Mouse (Mus musculus) brain, embryonic 14.5 days (tissue): ENCODE measurements around the gene Cntnap2. TPM values are rescaled to one million over a fixed set of nuclear protein-coding genes. Genes with fewer than 3 reads are reported as not detected.
"Not testable (repeated sequence)": the region's sequence is repeated elsewhere in the genome, so short reads cannot be mapped to it uniquely, and the experiment has no call there.

Experiments used
- DNase-seq: peaks from one replicate; pipeline ENCODE4 v3.0.0-alpha.2; 2011; ENCODE audit warnings: low read depth
- CTCF ChIP-seq: fragments of 200-500 bp; IDR thresholded peaks from 2 replicates; pipeline ENCODE4 v1.5.1; 2012; ENCODE audit warnings: inconsistent platforms, mild to moderate bottlenecking, moderate library complexity, borderline replicate concordance; ENCODE audit not compliant: insufficient read depth, insufficient read length; ENCODE audit errors: extremely low read depth
- POLR2A ChIP-seq: fragments of 200-500 bp; IDR thresholded peaks from 2 replicates; pipeline ENCODE4 v1.6.1; 2012; ENCODE audit warnings: mild to moderate bottlenecking, inconsistent platforms, borderline replicate concordance; ENCODE audit not compliant: poor library complexity, insufficient read depth, insufficient read length, severe bottlenecking; ENCODE audit errors: extremely low read depth
- polyA plus RNA-seq: library from polyadenylated mRNA; depleted of rRNA; stranded (reverse); fragments of >200 nt; gene quantifications from 2 replicates; pipeline ENCODE4 v1.2.3, GENCODE M21; 2012

Cntnap2 gene
- polyA plus RNA-seq, 1 experiment: 77.9 TPM

- TF ChIP-seq CTCF: no peak
- DNase-seq: peak; percentile 86
These were observed 2213.7 kb downstream of the Cntnap2 start for GRCm38 (mm10) chr6:47272606-47273575.

DNA sequence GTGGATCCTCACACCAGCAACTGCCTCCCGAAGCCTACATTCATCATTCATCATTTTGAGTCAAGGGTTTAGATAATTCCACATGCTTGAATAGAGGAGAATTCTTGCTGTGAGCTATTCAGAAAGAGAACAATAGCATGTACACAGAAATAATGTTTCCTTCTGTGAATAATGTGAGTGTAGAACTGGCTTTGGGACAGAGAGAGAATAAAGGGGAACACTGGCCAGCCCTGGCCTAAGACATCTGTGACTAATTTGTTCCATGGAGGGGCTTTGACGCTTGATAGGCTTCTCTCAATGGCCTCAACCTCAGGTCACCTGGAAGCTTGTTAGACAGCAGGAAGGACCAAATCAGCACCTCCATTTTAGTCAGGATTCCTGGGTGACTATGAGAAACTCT is 2215.9 kb downstream of the Cntnap2 start:
- TF ChIP-seq POLR2A (no peak), CTCF (no peak)
- DNase-seq: peak; percentile 63

DNA sequence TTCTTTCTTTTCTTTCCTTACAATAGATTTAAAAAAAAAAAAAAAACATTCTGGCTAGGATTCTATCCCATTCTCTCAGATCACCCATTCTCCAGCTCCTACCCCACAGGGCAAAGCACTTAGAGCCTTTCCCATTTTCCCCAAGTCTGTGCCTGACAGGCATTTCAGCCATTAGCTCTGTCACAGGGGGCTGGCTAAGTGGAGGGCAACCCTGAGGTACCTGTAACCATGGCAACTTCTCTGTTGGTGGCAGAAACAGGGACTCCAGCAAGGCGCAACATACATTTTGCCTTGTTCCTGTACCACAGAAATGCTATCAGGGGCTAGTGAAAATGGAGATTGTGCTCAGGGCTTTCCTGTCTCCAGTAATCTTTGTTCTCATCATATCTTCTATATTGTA is 2220.0 kb downstream of the Cntnap2 start:
- TF ChIP-seq CTCF: no peak
- TF ChIP-seq POLR2A: no peak
- peak; percentile 91 for DNase-seq

DNA sequence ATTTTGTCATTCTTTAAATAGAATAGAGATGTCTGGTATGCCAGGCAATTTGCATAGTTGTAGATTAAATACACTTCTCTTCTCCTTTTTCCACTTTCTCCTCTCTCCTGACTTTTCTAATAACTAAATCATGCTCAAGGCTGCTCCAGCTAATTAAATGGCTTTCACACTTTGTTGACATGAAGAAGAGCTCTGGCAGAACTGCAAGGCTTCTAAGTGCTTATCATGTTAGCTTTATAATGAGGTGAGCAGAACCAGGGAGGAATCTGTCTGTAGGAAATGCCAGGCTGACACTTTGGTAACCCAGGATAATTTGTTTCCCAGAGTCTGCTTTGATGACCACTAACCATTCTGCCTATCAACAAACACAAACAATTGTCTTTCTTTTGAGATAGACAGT is 2222.4 kb downstream of the Cntnap2 start:
- DNase-seq: peak; percentile 75
- TF ChIP-seq POLR2A (no peak), CTCF (no peak)

GRCm38 (mm10) chr6:47284794-47285193 is 2225.6 kb downstream of the Cntnap2 start:
- TF ChIP-seq CTCF: no peak
- no peak for TF ChIP-seq POLR2A
- DNase-seq: no peak

DNA sequence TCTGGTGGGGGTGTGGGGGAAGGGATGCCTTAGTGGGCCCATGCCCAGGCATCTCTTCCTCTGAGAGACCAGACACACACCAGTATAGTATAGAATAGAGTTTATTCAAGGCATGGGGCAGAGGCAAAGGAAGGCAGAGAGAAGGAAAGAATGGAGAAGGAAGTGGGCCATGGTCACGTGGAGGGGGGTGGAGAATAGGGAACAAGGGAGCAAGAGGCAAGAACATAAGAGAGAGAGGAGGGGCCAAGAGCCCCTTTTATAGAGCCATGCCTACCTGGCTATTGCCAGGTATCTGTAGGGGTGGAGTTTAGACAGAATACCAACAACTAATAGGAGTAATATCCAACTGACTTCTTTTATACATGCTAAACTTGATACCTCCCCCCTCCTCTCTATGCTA is 2226.6 kb downstream of the Cntnap2 start:
- TF ChIP-seq CTCF (no peak), POLR2A (no peak)
- no peak for DNase-seq

DNA sequence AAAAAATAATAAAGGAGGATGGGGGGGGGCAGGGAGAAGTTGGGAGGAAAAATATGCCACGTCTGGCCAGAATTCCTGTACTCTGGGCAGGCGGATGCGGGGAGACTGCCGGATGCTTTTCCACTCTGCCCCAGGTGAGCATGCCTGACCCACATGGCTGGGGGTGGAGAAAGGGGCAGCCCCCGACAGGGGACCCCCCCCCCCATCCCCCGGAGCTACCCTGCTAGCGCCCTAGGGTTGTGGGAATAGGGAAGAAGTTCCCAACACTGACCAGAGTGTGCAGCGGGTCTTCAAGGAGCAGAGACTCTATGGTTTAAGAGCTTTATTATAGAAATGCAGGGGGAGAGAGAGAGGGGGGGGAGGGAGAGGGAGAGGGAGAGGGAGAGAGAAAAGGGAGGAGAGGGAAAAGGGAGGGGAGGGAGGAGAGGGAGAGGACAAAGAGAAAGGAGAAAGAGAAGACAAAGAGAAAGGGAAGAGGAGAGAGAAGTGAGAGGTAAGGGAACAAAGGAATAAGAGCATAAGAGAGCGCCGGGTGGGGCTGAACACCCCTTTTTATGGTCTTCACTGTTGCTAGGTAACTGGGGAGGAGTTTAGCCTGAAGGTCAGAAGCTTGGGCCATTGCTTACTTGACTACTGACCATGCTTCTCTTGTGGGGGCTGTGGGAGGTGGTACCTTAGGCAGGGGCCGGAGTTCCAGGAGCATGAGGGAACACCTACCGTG is 2227.2 kb downstream of the Cntnap2 start:
- not testable (repeated sequence) for DNase-seq

- TF ChIP-seq POLR2A (no peak), CTCF (no peak)
These were observed 2228.6 kb downstream of the Cntnap2 start for GRCm38 (mm10) chr6:47287722-47288121.

GRCm38 (mm10) chr6:47291973-47292372 is 2232.8 kb downstream of the Cntnap2 start:
- TF ChIP-seq CTCF: no peak
- TF ChIP-seq POLR2A: no peak
- peak; percentile 68 for DNase-seq

More at GRCm38 (mm10) chr6:47287722-47288121, 2228.6 kb downstream of the Cntnap2 start:
- peak; percentile 60 for DNase-seq

DNA sequence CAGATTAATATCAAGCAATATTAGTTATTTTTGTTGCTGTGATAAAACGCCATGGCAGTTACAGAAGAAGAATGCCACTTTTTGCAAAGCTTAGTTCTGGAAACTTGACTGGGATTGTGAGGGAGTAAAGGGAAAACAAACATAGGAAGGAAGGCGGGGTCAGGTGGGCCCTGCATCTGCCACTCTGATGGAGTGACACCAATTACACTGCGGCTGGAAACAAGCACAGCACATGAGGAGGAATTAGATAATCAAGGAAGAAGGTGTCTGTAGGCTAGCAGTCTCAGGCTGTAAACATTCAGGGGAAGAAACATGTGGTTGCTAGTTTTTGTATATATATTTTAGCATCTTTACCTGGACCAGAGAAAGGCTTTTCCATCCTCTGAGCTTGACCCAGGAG is 2233.3 kb downstream of the Cntnap2 start:
- DNase-seq: peak; percentile 54
- TF ChIP-seq POLR2A (no peak), CTCF (no peak)

DNA sequence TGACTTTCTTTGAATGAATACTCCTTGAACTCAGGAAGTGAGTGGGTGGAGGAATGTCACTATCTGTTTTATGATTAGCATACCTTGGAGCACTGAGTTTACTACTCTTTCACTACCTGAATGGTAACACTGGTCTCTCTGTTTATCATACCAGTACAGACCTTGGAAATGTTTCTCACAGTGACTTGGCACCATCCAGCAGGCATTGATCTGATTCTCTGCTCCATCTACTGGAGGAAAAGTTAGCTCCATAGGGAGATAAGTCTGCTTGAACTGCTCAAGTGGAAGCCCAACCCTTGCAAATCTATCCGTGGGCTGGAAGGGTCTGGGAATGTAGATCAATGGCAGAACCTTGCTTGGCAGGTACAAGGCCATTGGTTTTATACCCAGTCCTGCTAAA is 2235.3 kb downstream of the Cntnap2 start:
- DNase-seq: no peak
- TF ChIP-seq POLR2A (no peak), CTCF (no peak)

GRCm38 (mm10) chr6:47304848-47305490 is 2245.8 kb downstream of the Cntnap2 start:
- no peak for DNase-seq
- no peak for TF ChIP-seq POLR2A
- no peak for TF ChIP-seq CTCF
